Mouse (Mus musculus): ENCODE measurements around the gene Npepl1.

DNA sequence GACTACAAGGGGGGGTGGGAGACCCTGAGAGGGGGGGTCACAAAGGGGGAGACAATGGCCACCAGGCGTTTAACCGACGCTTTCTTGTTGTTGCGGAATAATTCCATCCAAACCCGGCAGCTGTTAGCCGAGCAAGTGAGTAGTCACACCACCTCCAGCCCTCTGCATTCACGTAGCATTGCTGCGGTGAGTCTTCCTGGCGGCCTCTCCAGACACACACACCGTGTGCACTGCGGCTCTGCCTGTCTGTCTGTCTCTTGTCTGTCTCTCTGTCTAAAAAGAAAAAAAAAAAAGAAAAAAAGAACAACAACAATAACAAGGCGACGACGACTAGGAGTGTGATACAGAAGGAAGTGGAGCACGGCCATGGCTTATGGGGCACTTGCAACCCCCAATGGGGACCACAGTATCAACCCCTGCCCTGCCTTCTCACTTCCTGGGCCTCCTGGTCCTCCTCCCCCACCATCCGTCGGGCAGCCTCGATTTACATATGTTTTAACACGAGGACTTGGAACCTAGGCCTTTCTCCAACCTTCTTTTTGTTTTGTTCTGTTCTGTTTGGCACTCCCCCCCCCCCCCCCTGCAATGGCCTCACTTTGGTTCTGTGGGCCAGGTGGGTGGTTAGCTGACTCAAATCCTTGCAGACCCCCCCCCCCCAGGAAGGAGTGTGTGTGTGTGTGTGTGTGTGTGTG, 33.0 kb upstream of the Npepl1 start:
- TF ChIP-seq CTCF (IDR thresholded peaks at IDR 0.05; ENCODE audit: low read depth) (no peak), EP300 (IDR thresholded peaks at IDR 0.05; ENCODE audit: low read depth) (no peak)

Measured in liver, embryonic 14.5 days (tissue).